Mouse (Mus musculus) gastrocnemius, postnatal 14 days (tissue): Measurements from ENCODE around the gene Wdr46. TPM values are rescaled to one million over a fixed set of nuclear protein-coding genes. Genes with fewer than 3 reads are reported as not detected.
A peak's percentile ranks its signal among the peaks of the same experiment; 100 is the strongest.

Experiments
- DNase-seq: peaks from one replicate; pipeline ENCODE4 v3.0.0; 2021; ENCODE audit warnings: mixed read lengths
- intact Hi-C: fragments of 180-260 bp; cut with DNase I; formaldehyde crosslinking; loops from one replicate; pipeline ENCODE4 v1.15.1; 2025; ENCODE audit warnings: low total_unique reads
- total RNA-seq, 2 experiments: library from RNA; stranded (reverse); gene quantifications; 2 replicates each; pipeline ENCODE4 v1.2.3; 2021

The Wdr46 gene
- total RNA-seq, 2 experiments from 2014 or later: 11.1 to 12.3 TPM

GRCm38 (mm10) chr17:33924577-33925283, 15.7 kb upstream of the Wdr46 start:
- intact Hi-C loops: no loop called here
- peak; percentile 13 for DNase-seq

- DNase-seq: peak; percentile 7
- intact Hi-C loops: no loop called here
Measured at GRCm38 (mm10) chr17:33925406-33926116, 14.9 kb upstream of the Wdr46 start.

- intact Hi-C loops: no loop called here
- no peak for DNase-seq
Measured at GRCm38 (mm10) chr17:33926207-33926932, 14.1 kb upstream of the Wdr46 start.

- no peak for DNase-seq
- intact Hi-C loops: no loop called here
Measured at GRCm38 (mm10) chr17:33928251-33928947, 12.1 kb upstream of the Wdr46 start.

GRCm38 (mm10) chr17:33929371-33930279, 10.8 kb upstream of the Wdr46 start, which contains the start of gene Rgl2:
Rgl2 (plus strand) TSS chr17:33929543.
- peak; percentile 94 for DNase-seq
- intact Hi-C loops: no loop called here

GRCm38 (mm10) chr17:33930280-33931158, 9.9 kb upstream of the Wdr46 start:
- no peak for DNase-seq
- intact Hi-C loops: no loop called here

- intact Hi-C loops: no loop called here
- DNase-seq: no peak
Measured at GRCm38 (mm10) chr17:33931159-33931866, 9.1 kb upstream of the Wdr46 start.

- no peak for DNase-seq
- intact Hi-C loops: no loop called here
Measured at GRCm38 (mm10) chr17:33931947-33932346, 8.5 kb upstream of the Wdr46 start.

- no peak for DNase-seq
- intact Hi-C loops: no loop called here
Measured at GRCm38 (mm10) chr17:33932448-33932847, 8.0 kb upstream of the Wdr46 start.

- intact Hi-C loops: no loop called here
- no peak for DNase-seq
Measured at GRCm38 (mm10) chr17:33932970-33933369, 7.5 kb upstream of the Wdr46 start.

- DNase-seq: no peak
- intact Hi-C loops: no loop called here
Measured at GRCm38 (mm10) chr17:33935422-33936055, 4.9 kb upstream of the Wdr46 start.

- DNase-seq: no peak
- intact Hi-C loops: no loop called here
Measured at GRCm38 (mm10) chr17:33936993-33937392, 3.5 kb upstream of the Wdr46 start.

GRCm38 (mm10) chr17:33938783-33939182, 1.7 kb upstream of the Wdr46 start:
- intact Hi-C loops: no loop called here
- DNase-seq: no peak

- DNase-seq: no peak
- intact Hi-C loops: no loop called here
Measured at GRCm38 (mm10) chr17:33940981-33941380, 521 bp downstream of the Wdr46 start.

GRCm38 (mm10) chr17:33941381-33941780, 921 bp downstream of the Wdr46 start:
- intact Hi-C loops: no loop called here
- DNase-seq: no peak

- intact Hi-C loops: no loop called here
- no peak for DNase-seq
Measured at GRCm38 (mm10) chr17:33943454-33943853, 3.0 kb downstream of the Wdr46 start.
